Mouse (Mus musculus) kidney, embryonic 16.5 days (tissue): ENCODE results near the gene Phlpp1. TPM values are rescaled to one million over a fixed set of nuclear protein-coding genes. Genes with fewer than 3 reads are reported as not detected.
A peak's percentile ranks its signal among the peaks of the same experiment; 100 is the strongest.

Experiments used
- ATAC-seq: fragments of 200-750 bp; cut with Nextera tagmentation; 2 replicates; pipeline ENCODE4 v1.8.0; 2017; ENCODE audit warnings: moderate TSS enrichment; ENCODE audit not compliant: low FRiP score, low TSS enrichment
- H3K27ac ChIP-seq: fragments of 300-500 bp; sonication (generic); 2 replicates; pipeline ENCODE4 v1.5.1; 2014; ENCODE audit warnings: low read length
- H3K27me3 ChIP-seq: fragments of 300-500 bp; sonication (generic); 2 replicates; pipeline ENCODE4 v1.6.1; 2014; ENCODE audit warnings: low read length, control low read depth, mixed read lengths; ENCODE audit not compliant: insufficient read depth
- H3K36me3 ChIP-seq: fragments of 300-500 bp; sonication (generic); 2 replicates; pipeline ENCODE4 v1.6.1; 2014; ENCODE audit warnings: low read length, control low read depth, mixed read lengths; ENCODE audit not compliant: insufficient read depth
- H3K4me1 ChIP-seq: fragments of 300-500 bp; sonication (generic); 2 replicates; pipeline ENCODE4 v1.6.1; 2014; ENCODE audit warnings: low read length, control low read depth, mixed read lengths; ENCODE audit not compliant: insufficient read depth
- H3K4me2 ChIP-seq: fragments of 300-500 bp; sonication (generic); replicated peaks from 2 replicates; pipeline ENCODE4 v1.6.1; 2014; ENCODE audit warnings: low read depth, low read length
- H3K4me3 ChIP-seq: fragments of 300-500 bp; sonication (generic); 2 replicates; pipeline ENCODE4 v1.5.1; 2014; ENCODE audit warnings: mild to moderate bottlenecking, low read length
- H3K9ac ChIP-seq: fragments of 300-500 bp; sonication (generic); replicated peaks from 2 replicates; pipeline ENCODE4 v1.6.1; 2014; ENCODE audit warnings: low read length
- H3K9me3 ChIP-seq: fragments of 300-500 bp; sonication (generic); 2 replicates; pipeline ENCODE4 v1.6.1; 2016; ENCODE audit warnings: low read length, control low read depth
- WGBS: fragments of 180-500 bp; shearing (Covaris S2); extraction: QIAGEN DNeasy Blood & Tissue Kit; methylation state at CpG from one replicate; pipeline ENCODE4 v1.1.7; 2014; 5-methylcytosine and 5-hydroxymethylcytosine counted together
- polyA plus RNA-seq: library from polyadenylated mRNA; unstranded; fragments of >200 nt; fragmentation: Nextera tagmentation; extraction: Ambion mirVana; gene quantifications from 2 replicates; pipeline ENCODE4 v1.2.1, GENCODE M21; 2015

Phlpp1 gene
- polyA plus RNA-seq: 3.0 and 3.4 TPM in 2 replicates

- H3K4me3 ChIP-seq: peak within 1 kb of the TSS; percentile 88
- peak within 1 kb of the TSS; percentile 95 for H3K9ac ChIP-seq
- peak within 1 kb of the TSS; percentile 89 for H3K27ac ChIP-seq
- under 1% methylated on average over 73 of the region's 113 CpGs for WGBS
- H3K4me1 ChIP-seq: peaks cover 27% of the 10 kb centered on the region
- ATAC-seq: peak; percentile 99
- H3K9me3 ChIP-seq: no peaks in the 10 kb centered on the region
- no peaks in the 10 kb centered on the region for H3K27me3 ChIP-seq
- H3K36me3 ChIP-seq: no peaks in the 10 kb centered on the region
- peak within 1 kb of the TSS; percentile 82 for H3K4me2 ChIP-seq
Observed at GRCm38 (mm10) chr1:106171241-106172220, at the start of gene Phlpp1. Gene Phlpp1, plus strand, starts transcription at chr1:106171752.

GRCm38 (mm10) chr1:106126601-106127000 lies 45.0 kb upstream of the Phlpp1 start:
- H3K27ac ChIP-seq: no peak overlapping the region
- H3K9me3 ChIP-seq: no peaks in the 10 kb centered on the region
- H3K4me2 ChIP-seq: no peak overlapping the region
- WGBS: 89% methylated on average over 3 of the region's 3 CpGs
- no peaks in the 10 kb centered on the region for H3K27me3 ChIP-seq
- H3K36me3 ChIP-seq: no peaks in the 10 kb centered on the region
- no peaks in the 10 kb centered on the region for H3K4me1 ChIP-seq
- no peak for ATAC-seq
- H3K4me3 ChIP-seq: no peak overlapping the region
- H3K9ac ChIP-seq: no peak overlapping the region

DNA sequence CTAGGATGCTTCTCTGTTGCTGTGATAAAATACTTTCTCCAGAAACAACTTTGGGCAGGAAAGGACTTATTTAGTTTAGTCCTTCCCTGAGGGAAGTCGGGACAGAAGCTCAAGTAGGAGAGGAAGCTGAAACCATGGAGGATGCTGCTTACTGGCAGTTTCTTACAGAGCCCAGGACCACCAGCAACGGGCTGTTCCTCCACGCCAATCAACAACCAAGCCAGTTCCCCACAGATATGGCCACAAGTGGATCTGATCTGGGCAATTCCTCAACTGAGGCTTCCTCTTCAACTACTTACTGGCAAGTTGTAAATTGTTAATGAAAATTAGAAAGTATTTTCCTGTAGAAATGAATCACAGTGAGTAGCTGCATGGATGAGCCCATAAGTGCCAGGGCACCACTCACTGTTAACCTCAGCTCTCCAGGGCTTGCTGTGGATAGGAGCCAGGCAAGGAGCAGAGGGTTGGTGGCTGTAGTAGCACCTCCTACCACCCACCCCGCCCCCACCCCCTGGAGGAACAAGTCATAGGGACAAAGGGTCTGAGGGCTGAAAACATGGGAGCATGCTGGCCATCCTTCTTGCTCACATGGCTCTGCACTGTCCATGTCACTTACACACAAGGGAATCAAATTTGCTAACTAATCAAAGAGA lies 39.7 kb upstream of the Phlpp1 start:
- H3K4me3 ChIP-seq: no peak overlapping the region
- no peaks in the 10 kb centered on the region for H3K9me3 ChIP-seq
- H3K4me2 ChIP-seq: no peak overlapping the region
- H3K36me3 ChIP-seq: no peaks in the 10 kb centered on the region
- 70% methylated on average over 4 of the region's 4 CpGs for WGBS
- H3K4me1 ChIP-seq: no peaks in the 10 kb centered on the region
- H3K27ac ChIP-seq: no peak overlapping the region
- ATAC-seq: peak; percentile 71
- no peak overlapping the region for H3K9ac ChIP-seq
- H3K27me3 ChIP-seq: no peaks in the 10 kb centered on the region

GRCm38 (mm10) chr1:106132350-106132700 lies 39.2 kb upstream of the Phlpp1 start:
- WGBS: 54% methylated on average over 4 of the region's 4 CpGs
- peak; percentile 54; the same call in 1 of the 2 replicates for ATAC-seq
- H3K4me2 ChIP-seq: no peak overlapping the region

DNA sequence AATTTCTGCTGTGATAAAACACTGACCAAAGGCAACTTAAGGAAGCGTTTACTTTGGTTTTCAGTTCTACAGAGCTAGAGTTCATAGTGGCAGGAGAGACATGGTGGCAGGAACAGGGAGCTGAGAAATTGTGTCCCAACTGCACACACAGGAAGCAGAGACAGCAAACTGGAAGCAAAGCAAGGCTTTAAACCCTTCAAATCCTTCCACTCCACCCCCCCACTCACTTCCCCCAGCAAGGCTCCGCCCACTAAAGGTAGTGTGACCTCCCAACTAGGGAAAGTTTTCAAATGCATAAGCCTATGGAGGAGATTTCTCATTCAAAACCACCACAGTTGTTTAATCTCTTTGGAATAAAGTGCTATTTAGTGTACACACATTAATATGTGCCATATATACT lies 32.9 kb upstream of the Phlpp1 start:
- Histone ChIP-seq H3K36me3 (no peaks in the 10 kb centered on the region), H3K4me3 (no peak overlapping the region), H3K27me3 (no peaks in the 10 kb centered on the region), H3K4me2 (no peak overlapping the region), H3K27ac (no peak overlapping the region), H3K4me1 (no peaks in the 10 kb centered on the region), H3K9me3 (no peaks in the 10 kb centered on the region), H3K9ac (no peak overlapping the region)
- 92% methylated on average over 2 of the region's 2 CpGs for WGBS
- no peak for ATAC-seq

More at GRCm38 (mm10) chr1:106132350-106132700, 39.2 kb upstream of the Phlpp1 start:
- Histone ChIP-seq H3K4me3 (no peak overlapping the region), H3K27ac (no peak overlapping the region), H3K27me3 (no peaks in the 10 kb centered on the region), H3K9me3 (no peaks in the 10 kb centered on the region), H3K9ac (no peak overlapping the region), H3K4me1 (no peaks in the 10 kb centered on the region), H3K36me3 (no peaks in the 10 kb centered on the region)

DNA sequence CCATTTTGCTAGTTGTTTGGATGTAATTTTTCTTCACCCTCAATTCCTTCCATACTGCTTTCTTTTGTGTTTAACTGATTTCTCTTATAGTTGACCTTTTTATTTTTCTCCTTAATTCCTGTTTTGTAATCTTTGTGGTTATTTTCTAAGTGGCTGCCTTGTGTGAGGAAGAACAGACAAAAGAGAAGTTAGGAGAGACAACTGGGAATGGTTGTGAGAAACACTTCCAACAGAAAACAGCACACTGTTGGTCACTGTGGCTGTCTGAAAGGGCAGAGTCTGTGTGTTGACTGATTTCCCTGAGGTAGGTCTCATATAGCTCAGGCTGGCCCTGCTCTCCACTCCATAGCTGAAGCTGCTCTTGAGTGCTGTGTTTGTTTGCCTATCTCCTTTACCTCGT lies 32.4 kb upstream of the Phlpp1 start:
- no peak overlapping the region for H3K9ac ChIP-seq
- H3K4me1 ChIP-seq: no peaks in the 10 kb centered on the region
- H3K4me3 ChIP-seq: no peak overlapping the region
- H3K4me2 ChIP-seq: no peak overlapping the region
- no peaks in the 10 kb centered on the region for H3K36me3 ChIP-seq
- ATAC-seq: no peak
- H3K9me3 ChIP-seq: no peaks in the 10 kb centered on the region
- no peaks in the 10 kb centered on the region for H3K27me3 ChIP-seq
- WGBS: 73% methylated on average over 1 of the region's 1 CpGs
- no peak overlapping the region for H3K27ac ChIP-seq

DNA sequence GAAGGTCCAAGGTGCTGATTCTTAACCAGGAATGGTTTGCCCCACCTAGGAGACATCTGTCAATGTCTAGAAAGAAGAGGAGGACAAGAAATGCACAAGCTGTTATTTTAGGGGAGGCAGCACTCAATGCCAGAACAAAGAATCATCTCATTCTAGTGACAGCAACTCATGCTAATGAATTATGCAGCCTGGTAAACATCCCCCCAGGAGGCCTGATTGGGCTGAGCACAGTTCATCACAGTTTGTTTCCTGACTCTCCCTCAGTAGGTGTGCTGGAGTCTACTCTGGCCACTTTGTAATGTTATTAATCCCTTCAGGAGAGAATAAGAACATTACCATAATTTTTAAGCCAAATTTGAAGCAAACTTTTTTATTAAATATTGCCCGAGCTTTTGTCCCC lies 29.5 kb upstream of the Phlpp1 start:
- no peak overlapping the region for H3K4me3 ChIP-seq
- no peak overlapping the region for H3K9ac ChIP-seq
- no peak for ATAC-seq
- no peaks in the 10 kb centered on the region for H3K4me1 ChIP-seq
- H3K27me3 ChIP-seq: no peaks in the 10 kb centered on the region
- H3K36me3 ChIP-seq: no peaks in the 10 kb centered on the region
- no peak overlapping the region for H3K27ac ChIP-seq
- WGBS: 83% methylated on average over 1 of the region's 1 CpGs
- no peaks in the 10 kb centered on the region for H3K9me3 ChIP-seq
- no peak overlapping the region for H3K4me2 ChIP-seq

DNA sequence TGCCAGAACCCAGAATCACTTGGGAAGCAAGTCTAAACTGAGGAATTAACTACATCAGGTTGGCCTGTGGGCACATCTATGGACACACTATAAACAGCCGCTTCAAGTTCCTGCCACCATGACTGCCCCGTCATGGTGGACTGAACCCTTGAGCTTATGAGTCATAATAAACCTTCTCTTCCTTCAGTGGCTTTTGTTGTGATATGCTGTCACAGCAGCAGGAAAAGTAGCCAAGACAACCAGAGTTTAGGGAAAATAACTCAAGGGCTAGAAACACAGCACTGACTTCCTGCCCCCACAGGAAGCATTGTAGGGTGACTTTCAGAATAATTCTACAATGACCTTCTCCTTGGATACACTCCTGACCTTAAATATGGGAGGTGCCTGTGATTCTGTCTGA lies 27.0 kb upstream of the Phlpp1 start:
- no peak overlapping the region for H3K4me3 ChIP-seq
- 87% methylated on average over 2 of the region's 2 CpGs for WGBS

GRCm38 (mm10) chr1:106145055-106145454 lies 26.5 kb upstream of the Phlpp1 start:
- WGBS: 64% methylated on average over 1 of the region's 1 CpGs
- H3K27ac ChIP-seq: no peak overlapping the region
- ATAC-seq: no peak
- no peak overlapping the region for H3K4me2 ChIP-seq
- no peaks in the 10 kb centered on the region for H3K27me3 ChIP-seq
- no peaks in the 10 kb centered on the region for H3K9me3 ChIP-seq
- no peaks in the 10 kb centered on the region for H3K36me3 ChIP-seq
- H3K4me1 ChIP-seq: no peaks in the 10 kb centered on the region
- H3K4me3 ChIP-seq: no peak overlapping the region
- no peak overlapping the region for H3K9ac ChIP-seq

More for the DNA sequence above, 27.0 kb upstream of the Phlpp1 start:
- Histone ChIP-seq H3K36me3 (no peaks in the 10 kb centered on the region), H3K9ac (no peak overlapping the region), H3K4me2 (no peak overlapping the region), H3K4me1 (no peaks in the 10 kb centered on the region), H3K27me3 (no peaks in the 10 kb centered on the region), H3K27ac (no peak overlapping the region), H3K9me3 (no peaks in the 10 kb centered on the region)
- no peak for ATAC-seq
